Mouse (Mus musculus): Measurements from ENCODE around the gene Mrpl2. TPM values are rescaled to one million over a fixed set of nuclear protein-coding genes. Genes with fewer than 3 reads are reported as not detected.

The Mrpl2 gene
- polyA plus RNA-seq, 1 experiment from 2014 or later, result 126 TPM

- H3K9me3 ChIP-seq (replicated peaks), result no peaks in the 10 kb centered on the region
- H3K4me1 ChIP-seq, result peaks cover 54% of the 10 kb centered on the region
- H3K36me3 ChIP-seq, result peaks cover 34% of the 10 kb centered on the region
- H3K4me3 ChIP-seq, result peak overlapping the region; percentile 98
- DNase-seq (ENCODE audit: low spot score), result peak; percentile 71
- peak overlapping the region; percentile 96 for H3K27ac ChIP-seq (replicated peaks)
- no peaks in the 10 kb centered on the region for H3K27me3 ChIP-seq (ENCODE audit: low read depth, poor library complexity, severe bottlenecking)
- WGBS, result 7% methylated on average over 12 of the region's 12 CpGs
These were observed 16.2 kb upstream of the Mrpl2 start for GRCm38 (mm10) chr17:46629685-46630441.

GRCm38 (mm10) chr17:46636831-46637523, 9.1 kb upstream of the Mrpl2 start:
- H3K9me3 ChIP-seq (replicated peaks), result no peaks in the 10 kb centered on the region
- H3K4me1 ChIP-seq, result peaks cover 5% of the 10 kb centered on the region
- peak overlapping the region; percentile 27; the same call in 1 of the 2 replicates for H3K4me3 ChIP-seq
- H3K27ac ChIP-seq (replicated peaks), result peak overlapping the region; percentile 76
- peaks cover 65% of the 10 kb centered on the region for H3K36me3 ChIP-seq
- no peaks in the 10 kb centered on the region for H3K27me3 ChIP-seq (ENCODE audit: low read depth, poor library complexity, severe bottlenecking)
- 32% methylated on average over 15 of the region's 15 CpGs for WGBS
- peak; percentile 47 for DNase-seq (ENCODE audit: low spot score)

GRCm38 (mm10) chr17:46639929-46640328, 6.1 kb upstream of the Mrpl2 start:
- DNase-seq (ENCODE audit: low spot score), result no peak
- H3K4me3 ChIP-seq, result no peak overlapping the region
- H3K4me1 ChIP-seq, result peaks cover 14% of the 10 kb centered on the region
- peaks cover 50% of the 10 kb centered on the region for H3K36me3 ChIP-seq
- H3K9me3 ChIP-seq (replicated peaks), result no peaks in the 10 kb centered on the region
- 78% methylated on average over 9 of the region's 9 CpGs for WGBS
- H3K27me3 ChIP-seq (ENCODE audit: low read depth, poor library complexity, severe bottlenecking), result no peaks in the 10 kb centered on the region
- H3K27ac ChIP-seq (replicated peaks), result no peak overlapping the region

GRCm38 (mm10) chr17:46642060-46642459, 4.0 kb upstream of the Mrpl2 start:
- Histone ChIP-seq H3K27me3 (ENCODE audit: low read depth, poor library complexity, severe bottlenecking) (no peaks in the 10 kb centered on the region), H3K9me3 (replicated peaks) (no peaks in the 10 kb centered on the region), H3K27ac (replicated peaks) (no peak overlapping the region), H3K4me1 (peaks cover 22% of the 10 kb centered on the region), H3K36me3 (peaks cover 39% of the 10 kb centered on the region), H3K4me3 (no peak overlapping the region)
- 92% methylated on average over 17 of the region's 17 CpGs for WGBS
- DNase-seq (ENCODE audit: low spot score), result no peak

GRCm38 (mm10) chr17:46644152-46644805, 1.8 kb upstream of the Mrpl2 start:
- Histone ChIP-seq H3K36me3 (peaks cover 50% of the 10 kb centered on the region), H3K4me3 (peak overlapping the region; percentile 80)

GRCm38 (mm10) chr17:46644916-46645475, 1.0 kb upstream of the Mrpl2 start:
- Histone ChIP-seq H3K4me1 (peaks cover 34% of the 10 kb centered on the region), H3K9me3 (replicated peaks) (no peaks in the 10 kb centered on the region), H3K27me3 (ENCODE audit: low read depth, poor library complexity, severe bottlenecking) (no peaks in the 10 kb centered on the region), H3K4me3 (peak overlapping the region; percentile 80), H3K27ac (replicated peaks) (peak overlapping the region; percentile 90), H3K36me3 (peaks cover 44% of the 10 kb centered on the region)
- WGBS, result 6% methylated on average over 11 of the region's 11 CpGs
- no peak for DNase-seq (ENCODE audit: low spot score)

More at GRCm38 (mm10) chr17:46644152-46644805, 1.8 kb upstream of the Mrpl2 start:
- WGBS, result 87% methylated on average over 12 of the region's 12 CpGs
- no peak overlapping the region for H3K27ac ChIP-seq (replicated peaks)
- DNase-seq (ENCODE audit: low spot score), result no peak
- no peaks in the 10 kb centered on the region for H3K27me3 ChIP-seq (ENCODE audit: low read depth, poor library complexity, severe bottlenecking)
- peaks cover 27% of the 10 kb centered on the region for H3K4me1 ChIP-seq
- H3K9me3 ChIP-seq (replicated peaks), result no peaks in the 10 kb centered on the region

- no peak for DNase-seq (ENCODE audit: low spot score)
- H3K27ac ChIP-seq (replicated peaks), result peak overlapping the region; percentile 90
- under 1% methylated on average over 19 of the region's 19 CpGs for WGBS
- H3K27me3 ChIP-seq (ENCODE audit: low read depth, poor library complexity, severe bottlenecking), result no peaks in the 10 kb centered on the region
- no peaks in the 10 kb centered on the region for H3K9me3 ChIP-seq (replicated peaks)
- peaks cover 47% of the 10 kb centered on the region for H3K4me1 ChIP-seq
- peak overlapping the region; percentile 80 for H3K4me3 ChIP-seq
- H3K36me3 ChIP-seq, result peaks cover 31% of the 10 kb centered on the region
These were observed 263 bp downstream of the Mrpl2 start for GRCm38 (mm10) chr17:46646322-46646662.

- DNase-seq (ENCODE audit: low spot score), result no peak
- 95% methylated on average over 7 of the region's 7 CpGs for WGBS
- H3K9me3 ChIP-seq (replicated peaks), result no peaks in the 10 kb centered on the region
- peaks cover 57% of the 10 kb centered on the region for H3K4me1 ChIP-seq
- no peaks in the 10 kb centered on the region for H3K27me3 ChIP-seq (ENCODE audit: low read depth, poor library complexity, severe bottlenecking)
- no peak overlapping the region for H3K27ac ChIP-seq (replicated peaks)
- 0 out of 2 replicates have a peak overlapping the region, but pooled peaks have one; percentile 80 for H3K4me3 ChIP-seq
- peaks cover 28% of the 10 kb centered on the region for H3K36me3 ChIP-seq
These were observed 1.2 kb downstream of the Mrpl2 start for GRCm38 (mm10) chr17:46647279-46647678.

- Histone ChIP-seq H3K4me1 (peaks cover 64% of the 10 kb centered on the region), H3K9me3 (replicated peaks) (no peaks in the 10 kb centered on the region), H3K27me3 (ENCODE audit: low read depth, poor library complexity, severe bottlenecking) (no peaks in the 10 kb centered on the region), H3K36me3 (peaks cover 36% of the 10 kb centered on the region), H3K27ac (replicated peaks) (no peak overlapping the region), H3K4me3 (0 out of 2 replicates have a peak overlapping the region, but pooled peaks have one; percentile 7)
- 89% methylated on average over 9 of the region's 9 CpGs for WGBS
- no peak for DNase-seq (ENCODE audit: low spot score)
These were observed 2.4 kb downstream of the Mrpl2 start for GRCm38 (mm10) chr17:46648436-46648835.

GRCm38 (mm10) chr17:46649811-46650210, 3.8 kb downstream of the Mrpl2 start:
- no peaks in the 10 kb centered on the region for H3K9me3 ChIP-seq (replicated peaks)
- H3K36me3 ChIP-seq, result peaks cover 50% of the 10 kb centered on the region
- 47% methylated on average over 15 of the region's 15 CpGs for WGBS
- H3K4me1 ChIP-seq, result peaks cover 56% of the 10 kb centered on the region
- H3K27ac ChIP-seq (replicated peaks), result peak overlapping the region; percentile 96
- H3K27me3 ChIP-seq (ENCODE audit: low read depth, poor library complexity, severe bottlenecking), result no peaks in the 10 kb centered on the region
- peak overlapping the region; percentile 82 for H3K4me3 ChIP-seq
- no peak for DNase-seq (ENCODE audit: low spot score)

GRCm38 (mm10) chr17:46650232-46651031, 4.4 kb downstream of the Mrpl2 start, which contains the start of gene Cul7:
Cul7 (plus strand) TSS chr17:46650337.
- peak; percentile 94 for DNase-seq (ENCODE audit: low spot score)
- Histone ChIP-seq H3K4me1 (peaks cover 50% of the 10 kb centered on the region), H3K36me3 (peaks cover 55% of the 10 kb centered on the region), H3K27me3 (ENCODE audit: low read depth, poor library complexity, severe bottlenecking) (no peaks in the 10 kb centered on the region), H3K27ac (replicated peaks) (peak within 1 kb of the TSS; percentile 96), H3K4me3 (peak within 1 kb of the TSS; percentile 82), H3K9me3 (replicated peaks) (no peaks in the 10 kb centered on the region)
- 2% methylated on average over 58 of the region's 58 CpGs for WGBS

GRCm38 (mm10) chr17:46651292-46651691, 5.3 kb downstream of the Mrpl2 start:
- Histone ChIP-seq H3K4me1 (peaks cover 49% of the 10 kb centered on the region), H3K4me3 (peak overlapping the region; percentile 82), H3K27ac (replicated peaks) (peak overlapping the region; percentile 96), H3K9me3 (replicated peaks) (no peaks in the 10 kb centered on the region), H3K27me3 (ENCODE audit: low read depth, poor library complexity, severe bottlenecking) (no peaks in the 10 kb centered on the region), H3K36me3 (peaks cover 63% of the 10 kb centered on the region)
- 82% methylated on average over 17 of the region's 17 CpGs for WGBS
- no peak for DNase-seq (ENCODE audit: low spot score)
